Mouse (Mus musculus) liver, adult 2 months (tissue): ENCODE data around the gene Ick. TPM values are rescaled to one million over a fixed set of nuclear protein-coding genes. Genes with fewer than 3 reads are reported as not detected.
A peak's percentile ranks its signal among the peaks of the same experiment; 100 is the strongest.

ENCODE experiments used
- DNase-seq: peaks from one replicate; pipeline ENCODE4 v3.0.0-alpha.2; 2011; ENCODE audit warnings: low read depth, low spot score; ENCODE audit errors: extremely low read depth
- H3K27ac ChIP-seq: fragments of 200-500 bp; replicated peaks from 2 replicates; pipeline ENCODE4 v1.5.1; 2012; ENCODE audit warnings: low read depth, mild to moderate bottlenecking, control low read depth, inconsistent platforms, low read length; ENCODE audit not compliant: insufficient read depth
- H3K27me3 ChIP-seq: fragments of 200-500 bp; 2 replicates; pipeline ENCODE4 v1.6.1; 2012; ENCODE audit warnings: mild to moderate bottlenecking, moderate library complexity, low read length, inconsistent platforms; ENCODE audit not compliant: control insufficient read depth, insufficient read depth
- H3K36me3 ChIP-seq: fragments of 200-500 bp; 2 replicates; pipeline ENCODE4 v1.6.1; 2012; ENCODE audit warnings: low read length, inconsistent platforms; ENCODE audit not compliant: control insufficient read depth, insufficient read depth
- H3K4me1 ChIP-seq: fragments of 200-500 bp; 2 replicates; pipeline ENCODE4 v1.6.1; 2011; ENCODE audit warnings: low read length; ENCODE audit not compliant: control insufficient read depth, insufficient read depth
- H3K4me3 ChIP-seq: fragments of 200-500 bp; 2 replicates; pipeline ENCODE4 v1.5.1; 2011; ENCODE audit warnings: low read depth, mild to moderate bottlenecking, control low read depth, low read length, moderate library complexity; ENCODE audit not compliant: insufficient read depth
- H3K79me2 ChIP-seq: fragments of 200-500 bp; 2 replicates; pipeline ENCODE4 v1.6.1; 2012; ENCODE audit warnings: inconsistent platforms, mild to moderate bottlenecking, low read length, moderate library complexity; ENCODE audit not compliant: control insufficient read depth, insufficient read depth
- H3K9ac ChIP-seq: fragments of 200-500 bp; 2 replicates; pipeline ENCODE4 v1.6.1; 2012; ENCODE audit warnings: low read depth, mild to moderate bottlenecking, control low read depth, inconsistent platforms, low read length
- CTCF ChIP-seq: fragments of 200-500 bp; IDR thresholded peaks from 2 replicates; pipeline ENCODE4 v1.5.1; 2011; ENCODE audit warnings: low read depth, low read length, control low read depth
- POLR2A ChIP-seq: fragments of 200-500 bp; IDR thresholded peaks from 2 replicates; pipeline ENCODE4 v1.6.1; 2011; ENCODE audit warnings: low read length, control low read depth; ENCODE audit not compliant: insufficient read depth; ENCODE audit errors: extremely low read depth
- WGBS: fragments of 180-500 bp; shearing (Covaris S2); methylation state at CpG from one replicate; pipeline ENCODE4 v1.1.7; 2018; 5-methylcytosine and 5-hydroxymethylcytosine counted together
- polyA plus RNA-seq: library from polyadenylated mRNA; depleted of rRNA; stranded (reverse); fragments of >200 nt; gene quantifications from 2 replicates; pipeline ENCODE4 v1.2.3, GENCODE M21; 2012; rRNA removed
- total RNA-seq: library from RNA; depleted of rRNA; stranded (reverse); fragments of >200 nt; gene quantifications from 2 replicates; pipeline ENCODE4 v1.2.3, GENCODE M21; 2014; rRNA removed

Gene Ick
- total and polyA plus RNA-seq, 2 experiments = 7.3 to 10.2 TPM

DNA sequence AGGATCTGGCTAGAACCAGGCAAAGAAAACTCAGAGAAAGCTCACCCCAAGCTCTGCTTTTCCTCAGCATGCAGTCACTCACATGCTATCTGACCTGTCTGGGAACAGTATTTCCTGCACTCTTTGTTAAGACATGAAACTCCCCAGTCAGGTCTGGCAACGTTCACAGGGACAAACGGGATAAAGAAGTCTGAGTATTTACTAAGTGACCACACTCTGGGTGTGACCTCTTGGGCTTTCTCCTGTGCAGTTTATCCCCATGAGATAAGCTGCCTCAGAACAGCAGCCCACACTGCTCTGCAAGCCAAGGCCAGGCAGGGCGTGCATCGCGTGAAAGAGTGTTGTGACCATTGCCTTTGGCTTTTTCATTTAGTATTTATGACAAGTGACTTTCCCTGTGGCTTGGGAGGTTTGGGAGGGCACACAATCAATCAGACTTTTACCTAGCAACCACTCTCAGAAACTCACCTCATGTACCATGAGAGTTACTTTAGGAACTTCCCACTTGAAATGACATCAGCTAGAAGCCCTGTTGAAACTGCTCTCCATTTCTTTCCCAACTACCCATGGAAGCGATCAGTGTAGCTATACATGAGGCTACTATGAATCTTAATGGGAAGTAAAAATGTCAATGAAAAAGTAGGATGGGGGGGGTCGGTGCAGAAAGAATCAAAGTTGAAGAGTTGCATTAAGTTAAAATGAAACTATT, 103.5 kb downstream of the Ick start:
- WGBS = 45% methylated on average over 7 of the region's 7 CpGs

GRCm38 (mm10) chr9:78217074-78217473, 108.1 kb downstream of the Ick start:
- Histone ChIP-seq H3K4me1 (peaks cover 3% of the 10 kb centered on the region; the same call in 1 of the 2 replicates), H3K36me3 (no peaks in the 10 kb centered on the region), H3K27me3 (no peaks in the 10 kb centered on the region), H3K4me3 (no peak overlapping the region), H3K27ac (0 out of 2 replicates have a peak overlapping the region, but pooled peaks have one; percentile 19), H3K79me2 (no peaks in the 10 kb centered on the region), H3K9ac (no peak overlapping the region)
- peak; percentile 99 for DNase-seq
- no peak for TF ChIP-seq CTCF
- 18% methylated on average over 4 of the region's 4 CpGs for WGBS

More for the DNA sequence above, 103.5 kb downstream of the Ick start:
- no peaks in the 10 kb centered on the region for H3K79me2 ChIP-seq
- no peak overlapping the region for H3K4me3 ChIP-seq
- TF ChIP-seq CTCF = no peak
- TF ChIP-seq POLR2A = no peak
- peaks cover 10% of the 10 kb centered on the region for H3K36me3 ChIP-seq
- DNase-seq = peak; percentile 47
- peaks cover 3% of the 10 kb centered on the region; the same call in 1 of the 2 replicates for H3K4me1 ChIP-seq
- H3K27ac ChIP-seq = no peak overlapping the region
- H3K9ac ChIP-seq = no peak overlapping the region
- no peaks in the 10 kb centered on the region for H3K27me3 ChIP-seq

Other genes starting within 250 kb of the Ick start
- gene Elovl5, start 191.8 kb upstream of the Ick start, total RNA-seq = 228 and 280 TPM in 2 replicates
- gene Elovl5, start 191.8 kb upstream of the Ick start, polyA plus RNA-seq = 234 and 322 TPM in 2 replicates
- not detected in 2 replicates for gene Gcm1, start 57.3 kb upstream of the Ick start, total RNA-seq
- gene Gcm1, start 57.3 kb upstream of the Ick start, polyA plus RNA-seq = not detected in 2 replicates
- 80.5 and 99.3 TPM in 2 replicates for gene Fbxo9, start 127 bp upstream of the Ick start, total RNA-seq
- gene Fbxo9, start 127 bp upstream of the Ick start, polyA plus RNA-seq = 83.4 and 107 TPM in 2 replicates
- 137 and 139 TPM in 2 replicates for gene Gsta4, start 73.6 kb downstream of the Ick start, total RNA-seq
- gene Gsta4, start 73.6 kb downstream of the Ick start, polyA plus RNA-seq = 45.2 and 46.5 TPM in 2 replicates
- 6.1 and 42.4 TPM in 2 replicates for gene Gsta1, start 121.5 kb downstream of the Ick start, total RNA-seq
- 1.0 and 2.8 TPM in 2 replicates for gene Gsta1, start 121.5 kb downstream of the Ick start, polyA plus RNA-seq
- gene Gm3776, start 147.9 kb downstream of the Ick start, total RNA-seq = 5.1 and 42.0 TPM in 2 replicates
- 0.48 and 0.92 TPM in 2 replicates for gene Gm3776, start 147.9 kb downstream of the Ick start, polyA plus RNA-seq
- gene Gm10639, start 180.7 kb downstream of the Ick start, total RNA-seq = 0.54 TPM in 1 of 2 replicates, not detected in the other
- gene Gm10639, start 180.7 kb downstream of the Ick start, polyA plus RNA-seq = not detected in 2 replicates
- not detected in 2 replicates for gene Omt2a, start 205.6 kb downstream of the Ick start, total RNA-seq
- not detected in 2 replicates for gene Omt2a, start 205.6 kb downstream of the Ick start, polyA plus RNA-seq
- gene Omt2b, start 218.4 kb downstream of the Ick start, total RNA-seq = not detected in 2 replicates
- not detected in 2 replicates for gene Omt2b, start 218.4 kb downstream of the Ick start, polyA plus RNA-seq
- 106 and 182 TPM in 2 replicates for gene Gsta2, start 246.6 kb downstream of the Ick start, total RNA-seq
- 22.4 and 26.3 TPM in 2 replicates for gene Gsta2, start 246.6 kb downstream of the Ick start, polyA plus RNA-seq